Mouse (Mus musculus): Measurements from ENCODE around the gene Cacna2d1.

DNA sequence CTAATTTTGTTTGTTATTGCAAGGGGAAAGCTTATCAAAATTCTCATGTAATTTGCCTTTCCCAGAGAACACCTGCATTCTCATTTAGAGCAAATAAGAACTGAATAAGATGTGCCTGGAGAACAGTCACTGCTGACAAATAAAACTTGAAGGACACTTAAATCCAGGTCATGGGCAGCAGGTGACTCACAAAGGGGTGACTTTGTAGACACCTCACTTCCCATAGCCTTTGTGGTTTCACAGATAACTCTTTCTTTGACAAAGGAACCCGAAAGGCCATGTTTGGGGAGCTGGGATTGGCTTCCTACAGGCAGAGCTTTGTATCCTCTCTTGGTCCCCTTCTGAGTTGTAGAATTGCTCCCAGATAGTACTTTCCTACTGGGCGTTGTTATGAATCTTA lies 164.3 kb downstream of the Cacna2d1 start:
- TF ChIP-seq CTCF (IDR thresholded peaks at IDR 0.05; ENCODE audit: low read depth, low read length) (no peak), TAL1 (conservative IDR thresholded peaks at IDR 0.05; ENCODE audit: low read depth, low read length) (no peak)
